Mouse (Mus musculus) regulatory T cell (primary cell): ENCODE measurements around the gene Ptp4a2.
"Not testable (repeated sequence)": the region's sequence is repeated elsewhere in the genome, so short reads cannot be mapped to it uniquely, and the experiment has no call there.

Source experiments
- in situ Hi-C: fragments of 300-600 bp; cut with MboI, MseI; formaldehyde crosslinking; loops from one replicate; pipeline ENCODE4 v1.15.1; 2025; ENCODE audit warnings: high pct_unique_total_duplicates

The Ptp4a2 gene

GRCm38 (mm10) chr4:129839866-129840555, 29.0 kb downstream of the Ptp4a2 start:
- in situ Hi-C loops, result no loop called here

- in situ Hi-C loops, result no loop called here
These were observed 35.8 kb downstream of the Ptp4a2 start for GRCm38 (mm10) chr4:129846823-129847222.

GRCm38 (mm10) chr4:129850491-129850890, 39.5 kb downstream of the Ptp4a2 start:
- in situ Hi-C loops, result loop anchor here (5.0 kb wide), 1 partner anchor 68 kb away; no protein-coding TSS in a partner anchor

- in situ Hi-C loops, result loop anchor here (5.0 kb wide), 1 partner anchor 70 kb away; no protein-coding TSS in a partner anchor
These were observed 40.8 kb downstream of the Ptp4a2 start for GRCm38 (mm10) chr4:129851861-129852260.

- in situ Hi-C loops, result loop anchor here (5.0 kb wide), 1 partner anchor 71 kb away; no protein-coding TSS in a partner anchor
These were observed 42.0 kb downstream of the Ptp4a2 start for GRCm38 (mm10) chr4:129853053-129853452.

GRCm38 (mm10) chr4:129853996-129854395, 43.0 kb downstream of the Ptp4a2 start:
- in situ Hi-C loops, result loop anchor here (5.0 kb wide), 1 partner anchor 72 kb away; no protein-coding TSS in a partner anchor

GRCm38 (mm10) chr4:129854615-129855014, 43.6 kb downstream of the Ptp4a2 start:
- in situ Hi-C loops, result loop anchor here (5.0 kb wide), 2 partner anchors 68 to 72 kb away; no protein-coding TSS in a partner anchor

GRCm38 (mm10) chr4:129855051-129855970, 44.3 kb downstream of the Ptp4a2 start:
- in situ Hi-C loops, result loop anchor here (5.0 kb wide), 1 partner anchor 67 kb away; no protein-coding TSS in a partner anchor

GRCm38 (mm10) chr4:129860456-129860855, 49.4 kb downstream of the Ptp4a2 start:
- in situ Hi-C loops, result no loop called here

GRCm38 (mm10) chr4:129861400-129861799, 50.4 kb downstream of the Ptp4a2 start:
- in situ Hi-C loops, result no loop called here

GRCm38 (mm10) chr4:129862357-129862756, 51.3 kb downstream of the Ptp4a2 start:
- in situ Hi-C loops, result no loop called here

- in situ Hi-C loops, result not testable (repeated sequence)
These were observed 55.2 kb downstream of the Ptp4a2 start for GRCm38 (mm10) chr4:129866171-129866570.

GRCm38 (mm10) chr4:129868211-129868610, 57.2 kb downstream of the Ptp4a2 start:
- in situ Hi-C loops, result no loop called here

- in situ Hi-C loops, result no loop called here
These were observed 59.5 kb downstream of the Ptp4a2 start for GRCm38 (mm10) chr4:129870483-129870882.

GRCm38 (mm10) chr4:129872376-129872922, 61.4 kb downstream of the Ptp4a2 start:
- in situ Hi-C loops, result no loop called here

- in situ Hi-C loops, result no loop called here
These were observed 63.8 kb downstream of the Ptp4a2 start for GRCm38 (mm10) chr4:129874805-129875204.

- in situ Hi-C loops, result no loop called here
These were observed 64.4 kb downstream of the Ptp4a2 start for GRCm38 (mm10) chr4:129875406-129875805.

GRCm38 (mm10) chr4:129876831-129877764, 66.1 kb downstream of the Ptp4a2 start:
- in situ Hi-C loops, result no loop called here

GRCm38 (mm10) chr4:129877967-129878655, 67.1 kb downstream of the Ptp4a2 start:
- in situ Hi-C loops, result no loop called here

- in situ Hi-C loops, result no loop called here
These were observed 67.7 kb downstream of the Ptp4a2 start for GRCm38 (mm10) chr4:129878656-129879145.
